Mouse (Mus musculus) MN1 (cell line): Measurements from ENCODE around the gene Lin52.
A peak's percentile ranks its signal among the peaks of the same experiment; 100 is the strongest.

Source experiments
- DNase-seq: peaks from one replicate; pipeline ENCODE4 v3.0.0-alpha.2; 2016; ENCODE audit warnings: low spot score

Gene Lin52

DNA sequence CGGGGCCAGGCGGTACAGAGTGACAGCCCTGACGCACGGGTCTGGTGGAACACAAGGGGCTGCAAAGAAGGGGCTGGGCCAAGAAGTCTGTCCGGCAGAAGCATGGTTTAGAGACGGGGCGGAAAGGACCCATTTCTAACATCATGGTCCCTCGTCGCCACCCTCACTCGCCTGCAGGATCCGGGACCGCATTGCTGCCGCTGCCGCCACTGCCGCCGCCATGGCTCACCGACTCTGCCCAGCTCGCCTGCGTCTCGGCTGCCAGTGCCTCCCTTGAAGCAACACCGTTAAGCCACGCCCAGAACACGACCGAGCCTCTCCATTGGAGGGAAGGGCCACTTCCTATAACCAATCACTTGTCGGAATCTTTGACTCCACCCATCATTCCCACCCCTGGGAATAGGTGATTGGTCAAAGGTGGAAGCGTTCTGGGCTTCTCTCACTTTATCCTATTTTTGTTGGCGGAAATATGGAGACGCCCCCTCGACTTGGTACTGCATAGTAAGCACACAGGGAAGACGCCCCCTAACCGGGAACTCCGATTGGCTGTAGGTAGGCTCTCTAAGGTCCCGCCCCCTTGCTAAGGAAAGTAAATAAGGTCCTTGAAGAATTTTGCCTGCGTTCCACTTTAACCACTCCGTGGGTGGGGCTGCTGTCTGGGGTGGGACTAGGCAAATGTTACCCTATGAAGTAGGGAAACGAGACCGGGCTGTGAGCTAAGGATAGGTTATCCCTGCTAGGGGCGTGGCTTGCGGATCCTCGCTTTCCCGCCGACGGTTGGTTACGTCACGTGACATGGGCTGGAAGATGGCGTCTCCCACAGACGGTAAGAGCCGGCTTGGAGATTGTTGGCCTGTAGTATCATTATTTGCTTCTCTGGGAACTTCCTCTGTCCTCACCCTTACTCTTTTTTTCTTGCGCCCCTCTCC, at the start of gene Lin52, which contains the start of gene Aldh6a1:
Lin52 (plus strand) TSS at position 705 of the 929 bp plus-strand sequence.
Aldh6a1 (minus strand) TSS at position 287 of the 929 bp plus-strand sequence.
- DNase-seq: peak; percentile 100

DNA sequence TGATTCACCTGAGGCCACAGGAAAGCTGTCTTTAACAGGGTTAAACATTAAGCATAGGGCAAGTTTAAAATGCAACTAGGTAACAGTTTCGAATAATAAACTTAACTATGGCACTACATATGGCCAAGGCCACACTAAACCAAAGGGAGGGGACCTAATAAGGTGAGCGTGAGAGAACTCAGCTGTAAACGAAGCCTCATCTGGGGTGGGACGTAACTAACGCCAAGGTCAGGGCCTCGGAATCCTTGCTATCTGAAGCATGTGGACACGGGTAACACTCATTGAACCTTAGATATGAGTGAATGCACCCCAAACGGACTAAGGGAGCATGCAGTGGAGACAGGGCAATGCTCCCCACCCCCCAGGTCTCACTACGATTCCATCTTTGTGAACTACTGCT, 48.3 kb upstream of the Lin52 start:
- no peak for DNase-seq

DNA sequence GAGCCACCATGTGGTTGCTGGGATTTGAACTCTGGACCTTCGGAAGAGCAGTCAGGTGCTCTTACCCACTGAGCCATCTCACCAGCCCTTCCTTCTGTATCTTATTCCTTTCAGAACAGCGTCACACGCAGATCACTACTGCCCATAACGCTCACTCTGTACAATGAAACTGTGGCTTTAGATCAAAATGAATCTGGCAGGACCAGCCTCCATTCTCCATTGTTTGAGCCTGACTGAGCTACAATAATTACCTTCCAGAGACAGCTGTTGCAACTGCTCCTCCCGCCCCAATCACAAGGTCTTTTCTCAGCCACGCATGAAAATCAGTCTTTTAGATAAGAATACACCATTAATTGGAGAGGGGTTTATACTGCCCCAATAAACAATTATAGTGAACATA, 46.7 kb upstream of the Lin52 start:
- DNase-seq: no peak

DNA sequence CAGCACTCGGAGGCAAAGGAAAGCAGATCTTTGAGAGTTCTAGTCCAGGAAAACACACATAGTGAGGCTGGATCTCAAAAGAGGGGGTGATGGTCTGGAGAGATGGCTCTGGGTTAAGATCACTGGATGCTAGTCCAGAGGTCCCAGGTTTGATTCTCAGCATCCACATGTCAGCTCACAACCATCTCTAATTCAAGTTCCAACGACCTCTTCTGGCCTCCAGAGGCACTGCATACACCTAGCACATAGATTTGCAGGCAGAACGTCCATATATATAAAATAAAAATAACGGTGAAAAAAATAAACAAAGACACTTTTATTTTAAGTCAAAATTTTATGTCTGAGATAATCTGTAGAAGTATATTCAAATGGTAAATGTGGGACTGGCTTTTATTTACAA, 44.0 kb upstream of the Lin52 start:
- no peak for DNase-seq

DNA sequence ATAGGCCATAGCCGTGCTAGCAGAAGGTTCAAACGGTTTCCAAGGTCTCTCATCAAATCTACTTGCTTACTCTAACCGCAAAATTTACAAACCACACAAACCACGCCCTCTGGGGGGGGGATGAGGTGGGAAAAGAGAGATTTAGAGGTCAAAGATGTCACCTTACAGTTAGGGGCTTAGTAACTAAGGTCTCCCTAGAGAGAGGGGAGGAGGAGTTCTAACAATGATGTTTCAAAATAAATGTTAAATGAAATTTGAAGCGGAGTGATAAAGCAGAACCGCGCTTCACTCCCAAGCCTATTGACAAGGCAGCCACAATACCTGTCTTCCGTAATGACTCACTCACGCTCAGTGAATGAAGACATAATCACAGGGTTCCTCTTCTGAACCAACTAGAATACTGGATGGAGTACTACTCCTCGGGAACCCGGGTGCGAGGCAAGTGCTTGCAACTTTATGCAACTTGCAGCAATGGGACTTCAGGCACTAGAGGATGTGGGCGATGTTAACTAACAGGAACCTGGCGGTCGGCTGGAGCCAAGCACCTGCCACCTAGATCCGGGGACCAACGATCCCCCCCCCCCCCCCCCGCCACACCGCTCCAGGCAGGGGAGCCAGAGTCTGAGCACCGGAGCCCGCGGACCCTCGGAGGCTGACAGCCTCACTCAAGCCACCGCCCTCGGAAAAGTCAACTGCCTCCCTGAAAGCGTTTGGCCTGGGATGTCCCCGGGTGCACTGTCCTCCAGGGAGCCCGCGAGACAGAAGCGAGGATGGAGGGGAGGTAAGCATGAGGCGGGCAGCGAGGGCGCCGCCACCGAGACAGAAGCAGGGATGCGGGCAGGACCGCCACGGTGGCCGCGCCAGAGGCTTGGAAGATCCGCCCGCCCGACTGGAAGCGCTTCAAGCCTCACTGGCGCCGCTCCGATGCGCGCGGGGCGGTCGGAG, 43.1 kb upstream of the Lin52 start:
- DNase-seq: peak; percentile 61

DNA sequence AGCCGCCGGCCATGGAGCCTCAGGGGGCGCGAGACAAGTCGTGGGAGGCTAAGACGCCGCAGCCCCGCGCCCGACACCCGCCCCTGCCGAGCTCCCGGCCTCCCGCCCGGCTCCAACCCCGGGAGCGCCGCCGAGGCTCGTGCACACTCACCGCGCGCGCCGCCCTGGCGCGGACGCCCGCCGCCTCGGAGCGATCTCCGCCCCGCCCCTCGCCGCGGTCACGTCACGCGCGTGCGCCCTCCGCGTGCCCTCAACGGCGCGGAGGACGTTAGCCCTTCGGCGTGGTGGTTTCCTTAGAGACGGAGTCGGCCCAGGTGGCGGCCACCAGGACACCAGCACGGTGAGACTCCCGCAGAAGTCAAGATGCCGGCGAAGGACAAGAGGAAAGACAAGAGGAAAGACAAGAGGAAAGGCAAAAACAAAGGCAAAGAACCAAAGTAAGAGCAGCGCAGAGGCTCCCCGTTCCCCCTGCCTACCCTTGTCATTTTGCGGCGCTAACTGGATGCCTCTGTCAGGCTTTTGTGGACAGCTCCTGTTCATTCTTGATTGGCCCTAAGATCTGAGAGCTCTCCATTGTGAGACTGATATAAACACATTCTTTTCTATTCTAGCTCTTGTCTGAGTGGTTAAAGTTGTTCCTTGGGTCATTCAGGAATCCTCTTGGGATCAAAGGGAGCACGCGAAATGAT, 42.3 kb upstream of the Lin52 start, which contains the start of the genes Entpd5 and Bbof1:
Entpd5 (minus strand) TSS at position 211 of the 689 bp plus-strand sequence.
Bbof1 (plus strand) TSS at position 253 of the 689 bp plus-strand sequence.
- peak; percentile 93 for DNase-seq

DNA sequence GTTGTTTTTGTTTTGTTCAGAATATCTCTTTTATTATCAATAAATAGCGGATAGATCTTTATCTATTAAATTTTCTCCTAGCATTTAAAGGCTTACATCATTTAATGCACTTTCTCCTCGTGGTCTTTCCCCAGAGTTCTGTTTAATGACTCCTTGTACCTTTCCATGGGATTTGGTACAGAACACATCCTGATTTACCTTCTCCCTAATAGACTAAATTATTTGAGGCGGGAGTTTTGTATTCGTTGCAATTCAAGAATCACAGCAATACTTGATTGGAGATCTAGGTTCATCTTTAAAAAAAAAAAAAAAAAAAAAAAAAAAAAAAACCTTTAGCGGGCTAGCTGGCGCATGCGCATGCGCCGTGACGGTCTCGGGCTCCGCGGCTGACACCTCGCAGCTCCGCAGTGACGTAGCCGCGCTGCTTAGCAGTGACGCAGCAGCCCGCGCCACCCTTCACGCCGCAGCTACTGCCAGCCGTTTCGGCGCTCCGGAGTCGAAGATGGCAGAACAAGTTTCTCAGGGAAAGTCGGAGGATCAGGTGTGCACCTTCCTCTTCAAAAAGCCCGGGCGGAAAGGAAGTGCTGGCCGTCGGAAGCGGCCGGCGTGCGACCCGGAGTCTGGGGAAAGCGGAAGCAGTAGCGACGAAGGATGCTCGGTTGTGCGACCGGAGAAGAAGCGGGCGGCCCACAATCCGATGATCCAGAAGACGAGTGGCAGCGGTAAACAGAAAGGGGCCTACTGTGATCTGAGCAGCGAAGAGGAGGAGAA, 34.2 kb upstream of the Lin52 start, which contains the start of gene Rnf113a2:
Rnf113a2 (plus strand) TSS at position 363 of the 771 bp plus-strand sequence.
- no peak for DNase-seq

DNA sequence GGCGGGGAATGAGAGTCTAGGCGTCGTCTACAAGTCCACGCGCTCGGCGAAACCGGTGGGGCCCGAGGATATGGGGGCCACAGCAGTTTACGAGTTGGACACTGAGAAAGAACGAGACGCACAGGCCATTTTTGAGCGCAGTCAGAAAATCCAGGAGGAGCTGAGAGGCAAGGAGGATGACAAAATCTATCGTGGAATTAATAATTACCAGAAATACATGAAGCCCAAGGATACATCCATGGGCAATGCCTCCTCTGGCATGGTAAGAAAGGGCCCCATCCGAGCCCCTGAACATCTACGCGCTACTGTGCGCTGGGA, 33.7 kb upstream of the Lin52 start:
- DNase-seq: no peak

DNA sequence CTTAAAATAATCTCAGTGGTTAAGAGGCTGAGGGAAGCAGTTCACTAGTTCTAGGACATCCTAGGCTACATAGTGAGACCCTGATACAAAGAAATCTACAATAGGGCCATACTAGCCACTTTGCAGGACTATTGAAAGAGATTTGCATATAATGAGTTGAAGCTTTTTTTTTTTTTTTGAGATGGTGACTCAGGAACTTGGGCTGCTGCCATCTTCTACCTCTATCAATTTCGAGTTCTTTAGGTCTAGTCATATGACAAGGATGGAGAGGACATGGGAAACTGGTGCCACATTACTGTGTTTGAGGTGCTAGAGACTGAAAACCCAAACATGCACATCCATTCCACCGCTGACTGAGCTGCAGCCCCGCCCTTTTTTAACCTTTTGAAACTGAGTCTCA, 27.2 kb upstream of the Lin52 start:
- no peak for DNase-seq

DNA sequence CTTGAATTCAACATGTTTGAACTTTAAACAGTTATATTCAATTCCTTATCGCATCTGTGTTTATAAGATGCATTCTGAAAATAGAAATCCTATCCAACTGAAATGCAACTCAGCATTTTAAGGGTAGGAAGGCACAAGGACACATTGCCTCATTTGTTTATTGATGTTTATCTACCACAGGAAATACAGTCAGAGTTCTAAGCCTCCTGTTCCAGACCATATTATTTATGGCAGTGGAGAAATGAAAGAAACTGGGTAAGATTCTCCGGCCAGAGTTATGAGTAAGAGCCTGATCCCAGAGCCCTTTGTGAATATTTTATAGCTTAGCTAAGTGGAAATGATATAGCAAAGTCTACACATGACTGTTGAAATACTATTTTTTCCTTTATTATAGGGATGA, 21.4 kb upstream of the Lin52 start:
- DNase-seq: no peak

DNA sequence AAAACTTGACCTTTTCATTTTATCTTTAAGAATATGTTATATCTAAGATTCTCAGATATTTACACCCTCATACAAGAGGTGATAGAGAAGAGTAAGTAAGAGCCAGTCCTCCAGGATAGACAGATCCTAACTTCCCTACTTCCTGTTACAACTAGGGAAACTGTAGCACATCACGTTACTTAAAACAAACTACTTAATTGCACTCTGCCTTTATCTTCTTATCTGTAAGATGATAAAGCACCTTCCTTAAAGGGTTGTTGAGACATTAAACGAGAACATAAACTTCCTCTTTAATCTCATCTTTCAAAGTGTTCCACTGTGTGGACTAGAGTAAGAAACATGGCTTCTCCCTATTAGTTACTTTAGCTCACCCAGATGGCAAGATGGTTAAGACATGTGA, 12.5 kb upstream of the Lin52 start:
- DNase-seq: no peak

DNA sequence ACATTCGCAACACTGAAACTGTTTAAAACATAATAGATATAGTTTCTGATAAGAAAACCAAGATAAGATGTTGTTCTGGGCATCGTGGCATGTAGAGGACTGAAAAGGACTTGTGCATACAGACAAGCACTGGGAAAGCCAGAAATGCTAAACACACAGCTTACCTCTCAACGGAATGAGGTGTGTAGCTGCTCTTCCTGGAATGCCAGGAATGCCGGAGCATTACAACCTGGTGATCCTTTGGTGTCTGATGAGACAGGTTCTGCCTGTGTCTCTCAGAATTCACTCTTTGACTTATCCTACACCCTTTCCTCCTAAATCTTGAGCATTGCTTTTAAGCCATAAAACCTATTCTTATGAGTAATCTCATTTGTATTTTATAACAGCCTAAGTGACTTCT, 8.7 kb upstream of the Lin52 start:
- DNase-seq: no peak

DNA sequence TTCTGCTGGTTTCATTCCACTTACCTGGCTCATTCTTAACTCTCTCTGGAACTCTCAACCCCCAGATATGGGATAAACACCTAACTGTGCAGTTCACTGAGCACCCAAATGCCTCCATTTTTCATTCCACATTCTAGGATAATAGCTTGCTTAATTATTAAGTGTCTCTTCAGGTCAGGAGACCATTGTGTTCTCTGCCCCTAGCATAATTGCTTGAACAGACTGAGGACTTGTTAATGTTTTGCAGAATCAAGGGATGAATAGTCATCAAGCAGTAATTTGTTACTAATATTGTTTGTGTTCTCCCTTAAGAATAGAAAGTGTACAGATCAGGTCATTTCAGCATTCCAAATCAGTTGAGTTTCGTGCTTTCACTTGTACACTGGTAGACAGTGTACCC, 3.8 kb upstream of the Lin52 start:
- DNase-seq: no peak

DNA sequence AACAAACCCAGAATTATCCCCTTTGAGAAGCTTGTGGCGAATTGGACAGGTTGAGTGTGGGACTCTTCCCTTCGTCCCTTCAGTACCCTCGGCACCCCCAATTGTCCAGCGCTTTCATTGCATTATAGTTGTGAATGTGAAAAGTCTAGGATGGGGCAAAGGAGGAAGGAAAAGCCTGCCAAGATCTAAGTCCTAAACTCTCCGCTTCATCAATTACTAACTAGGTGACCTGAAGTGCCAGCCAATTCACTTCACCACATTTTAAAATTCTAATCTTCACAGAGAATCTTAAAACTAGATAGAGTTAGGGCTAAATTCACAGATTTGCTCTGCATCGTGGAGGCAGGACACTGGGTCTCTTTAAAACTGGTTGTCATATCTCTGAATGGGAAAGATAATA, 3.0 kb upstream of the Lin52 start:
- DNase-seq: no peak

DNA sequence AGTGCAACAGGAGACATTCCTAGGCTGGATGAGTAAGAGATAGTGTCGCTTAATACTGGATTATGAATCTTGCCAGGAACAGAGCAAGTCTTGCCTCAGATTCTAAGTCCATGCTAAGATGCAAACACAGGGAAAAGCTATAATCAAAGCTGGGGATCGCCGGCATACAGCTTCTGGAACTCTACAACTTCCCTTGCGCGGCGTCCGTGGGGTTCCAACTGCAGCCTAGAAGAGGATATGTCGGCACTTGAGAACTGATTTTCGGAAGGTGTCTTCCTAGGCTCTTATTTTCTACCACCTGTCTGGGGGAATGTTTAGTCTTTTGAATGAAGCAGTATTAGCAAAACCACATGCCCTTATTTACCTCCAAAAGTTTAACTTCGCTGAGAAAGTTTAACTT, 1.3 kb upstream of the Lin52 start:
- DNase-seq: no peak

DNA sequence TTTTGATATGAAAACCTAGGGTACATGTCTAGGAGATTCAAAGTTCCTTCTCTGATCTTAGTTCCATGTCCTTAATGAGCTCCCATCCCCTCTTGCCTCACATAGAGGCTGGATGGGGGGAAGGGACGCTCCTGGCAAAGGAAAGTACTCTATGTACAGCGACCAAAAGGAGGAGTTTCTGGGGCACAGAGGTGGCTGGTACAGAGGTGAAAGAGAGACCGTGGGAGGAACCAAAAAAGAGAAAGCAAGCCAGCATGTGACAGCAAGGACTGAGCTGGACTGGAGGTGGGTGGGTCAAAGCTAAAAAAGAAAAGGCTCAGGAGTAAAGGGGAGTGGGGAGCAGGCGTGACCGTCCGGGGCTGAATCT, 888 bp upstream of the Lin52 start:
- peak; percentile 46 for DNase-seq

DNA sequence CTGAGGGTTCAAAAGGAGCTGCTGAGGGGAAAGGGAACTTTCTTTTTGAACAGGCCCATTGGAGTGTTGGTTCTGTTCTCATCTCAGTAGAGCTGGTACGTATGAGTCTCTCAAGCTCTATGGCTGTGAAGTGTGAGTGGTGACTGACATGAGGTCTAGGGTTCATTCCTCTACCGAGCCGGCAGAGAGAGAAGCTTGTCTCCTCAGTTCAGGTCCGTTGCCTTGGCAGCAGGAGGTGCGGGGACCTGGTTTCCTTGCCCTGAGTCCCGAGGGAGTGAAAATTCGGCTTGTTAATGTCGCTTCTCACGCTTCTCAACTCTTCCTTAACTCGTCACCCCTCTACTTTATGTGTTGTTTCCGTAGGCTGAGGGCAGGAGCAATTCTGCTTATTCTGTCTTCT, 579 bp downstream of the Lin52 start:
- DNase-seq: peak; percentile 71

DNA sequence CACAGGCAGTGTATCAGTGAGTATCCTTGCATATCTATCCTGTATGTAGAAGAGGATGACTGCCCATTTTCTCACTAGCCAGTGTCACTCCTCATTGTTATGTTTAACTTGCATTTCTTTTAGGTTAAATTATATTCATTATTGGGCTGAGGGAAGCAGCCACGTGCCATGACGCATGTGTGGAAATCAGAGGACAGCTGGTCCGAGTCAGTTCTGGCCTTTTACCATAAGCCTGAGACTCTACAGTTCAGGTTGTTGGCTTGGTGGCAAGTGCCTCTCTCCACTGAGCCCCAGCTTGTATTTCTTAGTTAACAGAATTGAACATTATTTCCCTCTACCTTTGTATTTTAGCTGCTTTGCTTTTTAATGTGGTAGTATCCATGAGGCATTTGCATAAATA, 5.7 kb downstream of the Lin52 start:
- no peak for DNase-seq

DNA sequence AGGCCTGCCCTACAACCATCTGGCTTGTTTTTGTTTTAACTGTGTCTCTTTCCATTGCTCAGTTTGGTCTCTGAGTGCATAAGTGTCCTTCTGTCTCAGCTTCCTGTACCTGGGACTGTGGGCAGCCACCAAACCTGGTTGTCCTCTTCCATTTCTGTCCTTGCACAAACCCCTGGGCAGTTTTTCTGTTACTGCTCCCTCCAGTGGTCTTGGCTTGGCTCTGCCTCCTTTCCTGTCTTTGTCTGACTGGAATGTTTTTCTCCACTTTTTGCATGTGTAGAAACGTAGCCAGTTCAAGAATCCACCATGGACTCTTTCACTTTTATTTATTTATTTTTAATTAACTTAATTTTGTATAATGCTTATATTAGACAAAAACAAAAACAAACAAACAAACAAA, 8.6 kb downstream of the Lin52 start:
- peak; percentile 19 for DNase-seq

DNA sequence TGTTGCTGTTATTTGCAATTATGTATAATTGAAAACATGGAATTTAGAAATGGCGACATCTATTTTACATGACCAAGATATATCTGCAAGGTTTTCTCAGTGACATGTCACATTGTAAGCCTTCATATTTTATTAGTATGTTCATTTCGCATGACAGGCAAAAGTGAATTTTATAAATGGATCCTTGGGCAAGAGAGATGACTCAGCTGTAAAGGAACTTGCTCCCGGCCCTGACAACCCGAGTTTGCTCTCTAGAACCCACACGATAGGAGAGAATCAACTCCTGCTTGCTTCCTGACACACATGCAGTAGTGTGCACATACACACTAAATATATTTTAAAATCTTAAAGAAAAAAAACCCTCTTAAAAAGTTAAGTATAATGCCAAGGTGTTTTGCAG, 10.2 kb downstream of the Lin52 start:
- no peak for DNase-seq

DNA sequence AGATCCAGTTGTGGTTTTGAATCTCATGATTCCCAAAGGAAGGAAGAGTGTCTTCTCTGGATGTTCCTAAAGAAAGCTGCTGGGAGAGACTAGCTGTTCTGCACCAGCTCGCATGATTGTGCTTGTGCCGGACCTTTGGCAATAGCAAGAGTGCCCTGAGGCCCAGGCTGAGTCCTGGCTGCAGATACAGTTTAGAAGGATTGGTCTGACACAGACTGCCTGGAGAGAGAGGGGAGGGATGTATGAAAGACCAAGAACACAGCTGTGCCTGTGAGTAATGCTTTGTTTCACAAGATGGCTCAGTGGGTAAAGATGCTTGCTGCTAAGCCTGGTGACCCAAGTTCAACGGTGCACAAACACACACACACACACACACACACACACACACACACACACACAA, 11.6 kb downstream of the Lin52 start:
- no peak for DNase-seq
